Mouse (Mus musculus) B cell, adult 62 days (primary cell): ENCODE results near the gene Donson. TPM values are rescaled to one million over a fixed set of nuclear protein-coding genes. Genes with fewer than 3 reads are reported as not detected.

ENCODE experiments used
- total RNA-seq: library from RNA; stranded (reverse); gene quantifications from 4 replicates; pipeline ENCODE4 v1.2.4, GENCODE M21; 2023

Donson gene
- 79.3 to 88.8 TPM (median 83.8 TPM) in 4 replicates for total RNA-seq

GRCm38 (mm10) chr16:91688619-91689334, at the start of gene Donson:
Donson (minus strand) TSS chr16:91688770.

GRCm38 (mm10) chr16:91729066-91729482, 40.5 kb upstream of the Donson start, which contains the start of gene Itsn1:
Itsn1 (plus strand) TSS chr16:91729281.

GRCm38 (mm10) chr16:91728123-91729065, 39.8 kb upstream of the Donson start, which contains the start of gene Cryzl1:
Cryzl1 (minus strand) TSS chr16:91728975.

GRCm38 (mm10) chr16:91647461-91648219, 40.9 kb downstream of the Donson start, which contains the start of gene Son:
Son (plus strand) TSS chr16:91647506.

GRCm38 (mm10) chr16:91646681-91647419, 41.7 kb downstream of the Donson start, which contains the start of gene Gart:
Gart (minus strand) TSS chr16:91646952.

Other genes with a start within 250 kb of the Donson start
- gene Ifnar1, start 203.5 kb downstream of the Donson start, total RNA-seq, result 156 to 189 TPM (median 162 TPM) in 4 replicates
- gene Ifngr2, start 141.7 kb downstream of the Donson start, total RNA-seq, result 49.6 to 55.0 TPM (median 52.8 TPM) in 4 replicates
- 33.6 to 37.2 TPM (median 36.6 TPM) in 4 replicates for gene Tmem50b, start 91.0 kb downstream of the Donson start, total RNA-seq
- gene Dnajc28, start 69.7 kb downstream of the Donson start, total RNA-seq, result 0.46 to 1.8 TPM (median 0.83 TPM) in 4 replicates
- gene Gart, start 41.8 kb downstream of the Donson start, total RNA-seq, result 60.8 to 87.7 TPM (median 77.5 TPM) in 4 replicates
- 535 to 566 TPM (median 560 TPM) in 4 replicates for gene Son, start 41.3 kb downstream of the Donson start, total RNA-seq
- 39.3 to 53.5 TPM (median 49.0 TPM) in 4 replicates for gene Cryzl1, start 40.2 kb upstream of the Donson start, total RNA-seq
- gene Itsn1, start 40.5 kb upstream of the Donson start, total RNA-seq, result 17.6 to 29.5 TPM (median 25.7 TPM) in 4 replicates